Mouse (Mus musculus) forebrain, embryonic 14.5 days (tissue): ENCODE measurements around the gene Syne2. TPM values are rescaled to one million over a fixed set of nuclear protein-coding genes. Genes with fewer than 3 reads are reported as not detected.

Experiments
- ATAC-seq: fragments of 200-750 bp; cut with Nextera tagmentation; 2 replicates; pipeline ENCODE4 v1.8.0; 2017; ENCODE audit warnings: mild to moderate bottlenecking, moderate library complexity
- DNase-seq: peaks from one replicate; pipeline ENCODE4 v3.0.0-alpha.2; 2015; ENCODE audit warnings: low spot score
- H3K27ac ChIP-seq: fragments of 300-500 bp; sonication (generic); 2 replicates; pipeline ENCODE4 v1.5.1; 2014; ENCODE audit warnings: low read depth, mild to moderate bottlenecking, control low read depth, low read length, moderate library complexity
- H3K27me3 ChIP-seq: fragments of 300-500 bp; sonication (generic); replicated peaks from 2 replicates; pipeline ENCODE4 v1.6.1; 2014; ENCODE audit warnings: low read length, control low read depth, mixed read lengths; ENCODE audit not compliant: control insufficient read depth, insufficient read depth
- H3K36me3 ChIP-seq: fragments of 300-500 bp; sonication (generic); 2 replicates; pipeline ENCODE4 v1.6.1; 2014; ENCODE audit warnings: low read length, control low read depth; ENCODE audit not compliant: control insufficient read depth, insufficient read depth
- H3K4me1 ChIP-seq: fragments of 300-500 bp; sonication (generic); 2 replicates; pipeline ENCODE4 v1.6.1; 2014; ENCODE audit warnings: antibody characterized with exemption, low read length, control low read depth; ENCODE audit not compliant: control insufficient read depth, insufficient read depth
- H3K4me2 ChIP-seq: fragments of 300-500 bp; sonication (generic); 2 replicates; pipeline ENCODE4 v1.6.1; 2014; ENCODE audit warnings: mild to moderate bottlenecking, control low read depth, low read length
- H3K4me3 ChIP-seq: fragments of 300-500 bp; sonication (generic); 2 replicates; pipeline ENCODE4 v1.5.1; 2014; ENCODE audit warnings: low read depth, low read length, control low read depth
- H3K9ac ChIP-seq: fragments of 300-500 bp; sonication (generic); 2 replicates; pipeline ENCODE4 v1.6.1; 2014; ENCODE audit warnings: mild to moderate bottlenecking, low read length, control low read depth, moderate library complexity
- H3K9me3 ChIP-seq: fragments of 300-500 bp; sonication (generic); replicated peaks from 2 replicates; pipeline ENCODE4 v1.6.1; 2016; ENCODE audit warnings: low read length, control low read depth, mixed read lengths; ENCODE audit not compliant: control insufficient read depth
- WGBS: fragments of 180-500 bp; shearing (Covaris S2); extraction: QIAGEN DNeasy Blood & Tissue Kit; methylation state at CpG from one replicate; pipeline ENCODE4 v1.1.7; 2014; 5-methylcytosine and 5-hydroxymethylcytosine counted together
- polyA plus RNA-seq: library from polyadenylated mRNA; unstranded; fragments of >200 nt; fragmentation: Nextera tagmentation; extraction: Ambion mirVana; gene quantifications from 2 replicates; pipeline ENCODE4 v1.2.1, GENCODE M21; 2014

The Syne2 gene
- polyA plus RNA-seq, 1 experiment from 2014 or later, result 62.0 TPM

DNA sequence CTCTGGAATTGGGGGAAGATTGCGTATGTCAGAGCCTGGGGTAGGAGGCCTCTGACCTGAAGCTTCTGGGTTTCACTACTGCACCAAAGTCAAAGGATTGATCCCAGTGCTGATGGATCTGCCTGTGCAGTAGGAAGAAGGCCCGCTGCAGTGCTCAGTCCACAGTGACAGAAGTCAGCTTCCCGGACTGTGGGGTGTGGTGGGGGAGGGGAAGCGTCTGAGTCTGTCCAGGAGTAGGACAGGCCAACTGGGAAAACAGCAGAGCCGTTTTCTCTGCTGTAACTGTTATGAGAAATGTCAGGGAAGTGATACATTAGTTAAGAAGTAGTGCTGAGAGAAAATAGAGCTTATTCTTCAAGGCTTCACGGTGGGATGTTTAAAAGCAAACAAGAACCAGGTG is 4.2 kb downstream of the Syne2 start:
- no peaks in the 10 kb centered on the region for H3K36me3 ChIP-seq
- no peak overlapping the region for H3K27ac ChIP-seq
- peaks cover 11% of the 10 kb centered on the region for H3K4me1 ChIP-seq
- WGBS, result 69% methylated on average over 6 of the region's 6 CpGs
- H3K4me3 ChIP-seq, result no peak overlapping the region
- no peaks in the 10 kb centered on the region for H3K27me3 ChIP-seq
- no peak overlapping the region for H3K4me2 ChIP-seq
- ATAC-seq (no peak), DNase-seq (no peak)
- no peaks in the 10 kb centered on the region for H3K9me3 ChIP-seq
- no peak overlapping the region for H3K9ac ChIP-seq

DNA sequence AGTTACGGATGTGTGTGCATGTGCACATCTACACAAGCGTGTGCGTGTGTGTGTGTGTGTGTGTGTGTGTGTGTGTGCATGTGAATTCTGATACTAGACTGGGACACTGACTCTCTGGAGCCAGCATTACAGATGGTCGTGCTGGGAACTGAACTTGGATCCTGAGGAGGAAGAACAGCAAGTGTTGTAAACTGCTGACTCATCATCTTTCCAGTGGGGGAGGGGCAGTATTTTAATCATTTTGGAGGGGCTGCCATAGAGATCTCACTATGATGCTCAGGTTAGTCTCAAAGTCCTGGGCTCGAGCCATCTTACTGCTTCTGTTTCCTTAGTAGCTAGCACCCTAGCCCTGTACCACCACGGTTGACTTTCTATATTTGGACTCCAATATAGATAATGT is 5.5 kb downstream of the Syne2 start:
- H3K27me3 ChIP-seq, result no peaks in the 10 kb centered on the region
- H3K9me3 ChIP-seq, result no peaks in the 10 kb centered on the region
- H3K27ac ChIP-seq, result no peak overlapping the region
- no peak for ATAC-seq
- no peaks in the 10 kb centered on the region for H3K36me3 ChIP-seq
- no peak overlapping the region for H3K9ac ChIP-seq
- H3K4me3 ChIP-seq, result no peak overlapping the region
- peaks cover 11% of the 10 kb centered on the region for H3K4me1 ChIP-seq
- WGBS, result 89% methylated on average over 6 of the region's 6 CpGs
- no peak overlapping the region for H3K4me2 ChIP-seq
- DNase-seq, result no peak

DNA sequence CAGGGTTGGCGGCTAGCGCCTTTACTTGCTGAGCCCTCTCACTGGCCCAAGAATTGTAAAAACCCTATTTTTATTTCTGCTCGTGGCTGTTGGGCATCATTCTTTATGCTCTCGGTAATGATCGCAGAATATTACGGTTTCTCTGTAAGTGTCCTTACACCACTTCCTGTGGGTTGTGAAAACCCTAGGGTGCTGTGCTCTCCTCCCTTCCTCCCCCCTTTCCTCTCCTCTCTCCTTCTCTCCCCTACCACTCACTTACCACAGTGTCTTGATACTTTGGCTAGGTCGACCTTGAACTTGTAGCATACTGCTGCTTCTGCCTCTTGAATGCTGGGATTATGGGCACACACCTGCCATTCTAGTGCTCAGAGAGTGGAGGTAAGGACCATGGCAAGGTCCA is 7.5 kb downstream of the Syne2 start:
- 92% methylated on average over 7 of the region's 7 CpGs for WGBS
- H3K27ac ChIP-seq, result no peak overlapping the region
- DNase-seq, result no peak
- H3K27me3 ChIP-seq, result no peaks in the 10 kb centered on the region
- H3K9ac ChIP-seq, result no peak overlapping the region
- peaks cover 2% of the 10 kb centered on the region; the same call in 1 of the 2 replicates for H3K4me1 ChIP-seq
- H3K9me3 ChIP-seq, result no peaks in the 10 kb centered on the region
- no peaks in the 10 kb centered on the region for H3K36me3 ChIP-seq
- H3K4me3 ChIP-seq, result no peak overlapping the region
- no peak overlapping the region for H3K4me2 ChIP-seq
- ATAC-seq, result no peak

- ATAC-seq, result no peak
- Histone ChIP-seq H3K36me3 (no peaks in the 10 kb centered on the region), H3K27ac (no peak overlapping the region), H3K9me3 (no peaks in the 10 kb centered on the region), H3K27me3 (no peaks in the 10 kb centered on the region), H3K4me3 (no peak overlapping the region), H3K9ac (no peak overlapping the region), H3K4me1 (peaks cover 2% of the 10 kb centered on the region; the same call in 1 of the 2 replicates), H3K4me2 (no peak overlapping the region)
- no peak for DNase-seq
- 60% methylated on average over 10 of the region's 10 CpGs for WGBS
Measured at GRCm38 (mm10) chr12:75826699-75827353, 8.9 kb downstream of the Syne2 start.

- no peak overlapping the region for H3K27ac ChIP-seq
- WGBS, result 88% methylated on average over 15 of the region's 15 CpGs
- no peaks in the 10 kb centered on the region for H3K9me3 ChIP-seq
- no peak overlapping the region for H3K4me3 ChIP-seq
- DNase-seq, result no peak
- no peak overlapping the region for H3K9ac ChIP-seq
- ATAC-seq, result no peak
- no peaks in the 10 kb centered on the region for H3K27me3 ChIP-seq
- no peak overlapping the region for H3K4me2 ChIP-seq
- H3K36me3 ChIP-seq, result no peaks in the 10 kb centered on the region
- H3K4me1 ChIP-seq, result peaks cover 2% of the 10 kb centered on the region; the same call in 1 of the 2 replicates
Measured at GRCm38 (mm10) chr12:75827751-75828150, 9.8 kb downstream of the Syne2 start.

DNA sequence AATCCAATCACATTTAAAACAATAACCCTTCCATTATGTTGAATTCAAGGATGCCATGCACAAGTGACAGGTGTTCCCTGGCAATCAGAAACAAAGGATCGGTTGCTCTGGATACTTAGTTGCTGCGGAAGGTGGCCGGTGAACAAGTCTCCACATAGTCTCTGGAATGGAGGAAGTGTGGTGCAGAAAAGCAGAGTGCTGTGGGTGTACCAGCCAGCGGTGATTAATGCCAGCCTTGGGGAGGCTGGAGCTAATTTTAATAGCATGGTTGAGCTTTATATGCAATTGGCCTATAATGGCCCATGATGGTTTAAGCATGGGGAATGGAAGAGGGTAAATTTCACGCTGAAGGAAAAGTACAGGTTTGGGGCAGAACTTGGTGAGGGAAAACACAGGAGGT is 11.7 kb downstream of the Syne2 start:
- H3K4me3 ChIP-seq, result no peak overlapping the region
- H3K36me3 ChIP-seq, result no peaks in the 10 kb centered on the region
- no peak overlapping the region for H3K9ac ChIP-seq
- no peak overlapping the region for H3K4me2 ChIP-seq
- 76% methylated on average over 5 of the region's 5 CpGs for WGBS
- no peak overlapping the region for H3K27ac ChIP-seq
- no peak for ATAC-seq
- no peaks in the 10 kb centered on the region for H3K9me3 ChIP-seq
- H3K27me3 ChIP-seq, result no peaks in the 10 kb centered on the region
- DNase-seq, result no peak
- peaks cover 2% of the 10 kb centered on the region; the same call in 1 of the 2 replicates for H3K4me1 ChIP-seq

- Histone ChIP-seq H3K36me3 (no peaks in the 10 kb centered on the region), H3K9me3 (no peaks in the 10 kb centered on the region), H3K4me2 (no peak overlapping the region), H3K27ac (no peak overlapping the region), H3K4me1 (peaks cover 5% of the 10 kb centered on the region; the same call in 1 of the 2 replicates), H3K9ac (no peak overlapping the region), H3K4me3 (no peak overlapping the region), H3K27me3 (no peaks in the 10 kb centered on the region)
- WGBS, result 86% methylated on average over 12 of the region's 12 CpGs
- DNase-seq (no peak), ATAC-seq (no peak)
Measured at GRCm38 (mm10) chr12:75833149-75833959, 15.4 kb downstream of the Syne2 start.

GRCm38 (mm10) chr12:75833960-75834729 is 16.2 kb downstream of the Syne2 start:
- WGBS, result 73% methylated on average over 14 of the region's 14 CpGs
- Histone ChIP-seq H3K9me3 (no peaks in the 10 kb centered on the region), H3K27me3 (no peaks in the 10 kb centered on the region), H3K4me1 (peaks cover 5% of the 10 kb centered on the region; the same call in 1 of the 2 replicates), H3K27ac (no peak overlapping the region), H3K4me3 (no peak overlapping the region), H3K9ac (no peak overlapping the region), H3K36me3 (no peaks in the 10 kb centered on the region), H3K4me2 (no peak overlapping the region)
- DNase-seq (no peak), ATAC-seq (no peak)
